Mouse (Mus musculus) left cerebral cortex, postnatal 14 days (tissue): ENCODE data around the gene Aplf. TPM values are rescaled to one million over a fixed set of nuclear protein-coding genes. Genes with fewer than 3 reads are reported as not detected.

Source experiments
- total RNA-seq, 2 experiments: library from RNA; stranded (reverse); gene quantifications; 2 replicates each; pipeline ENCODE4 v1.2.3; 2021

Aplf gene
- total RNA-seq, 2 experiments from 2014 or later = 7.5 to 9.5 TPM

Other genes with a start within 250 kb of the Aplf start
- not detected for gene Bmp10, start 243.2 kb downstream of the Aplf start, total RNA-seq
- 10 to 100 TPM in 1 of 2 experiments, 1 to 10 TPM in 1; 7.9 to 11.0 TPM for gene Arhgap25, start 138.9 kb downstream of the Aplf start, total RNA-seq
- under 1 TPM; 0.32 to 0.92 TPM for gene Prokr1, start 81.5 kb downstream of the Aplf start, total RNA-seq
- 1 to 10 TPM; 4.0 to 4.3 TPM for gene Efcc1, start 58.7 kb upstream of the Aplf start, total RNA-seq
- gene Gp9, start 105.9 kb upstream of the Aplf start, total RNA-seq = 1 to 10 TPM; 1.3 TPM
- 10 to 100 TPM; 20.1 to 21.3 TPM for gene Rab43, start 140.0 kb upstream of the Aplf start, total RNA-seq
- 1 to 10 TPM; 3.2 to 3.5 TPM for gene Gm45140, start 163.6 kb upstream of the Aplf start, total RNA-seq
- 10 to 100 TPM; 28.4 to 30.1 TPM for gene Isy1, start 166.6 kb upstream of the Aplf start, total RNA-seq
- 100 to 1,000 TPM; 238 to 247 TPM for gene Cnbp, start 178.9 kb upstream of the Aplf start, total RNA-seq
- 100 to 1,000 TPM; 196 to 202 TPM for gene Copg1, start 215.6 kb upstream of the Aplf start, total RNA-seq
- gene Hmces, start 241.7 kb upstream of the Aplf start, total RNA-seq = 10 to 100 TPM; 28.0 to 28.3 TPM